Mouse (Mus musculus): ENCODE results near the gene Tmprss12. TPM values are rescaled to one million over a fixed set of nuclear protein-coding genes. Genes with fewer than 3 reads are reported as not detected.
"Not testable (repeated sequence)": the region's sequence is repeated elsewhere in the genome, so short reads cannot be mapped to it uniquely, and the experiment has no call there.

The Tmprss12 gene
- polyA plus RNA-seq, 1 experiment from 2014 or later = not detected

GRCm38 (mm10) chr15:100258646-100259425 lies 21.8 kb upstream of the Tmprss12 start:
- Histone ChIP-seq H3K9me3 (replicated peaks) (no peaks in the 10 kb centered on the region), H3K4me2 (no peak overlapping the region), H3K9ac (replicated peaks) (no peak overlapping the region), H3K36me3 (peaks cover 60% of the 10 kb centered on the region), H3K4me1 (no peaks in the 10 kb centered on the region), H3K27ac (replicated peaks) (no peak overlapping the region), H3K4me3 (replicated peaks) (no peak overlapping the region), H3K27me3 (replicated peaks) (no peaks in the 10 kb centered on the region)
- no peak for ATAC-seq (ENCODE audit: low FRiP score)
- 96% methylated on average over 7 of the region's 7 CpGs for WGBS

- not testable (repeated sequence) for H3K27me3 ChIP-seq (replicated peaks); H3K4me3 ChIP-seq (replicated peaks); H3K27ac ChIP-seq (replicated peaks); H3K9ac ChIP-seq (replicated peaks); ATAC-seq (ENCODE audit: low FRiP score); H3K4me2 ChIP-seq; H3K4me1 ChIP-seq; H3K9me3 ChIP-seq (replicated peaks)
- H3K36me3 ChIP-seq = peaks cover 46% of the 10 kb centered on the region
- 89% methylated on average over 4 of the region's 7 CpGs for WGBS
Observed at GRCm38 (mm10) chr15:100260351-100260750, 20.3 kb upstream of the Tmprss12 start.

- Histone ChIP-seq H3K4me2 (no peak overlapping the region), H3K9me3 (replicated peaks) (no peaks in the 10 kb centered on the region), H3K9ac (replicated peaks) (no peak overlapping the region), H3K4me3 (replicated peaks) (no peak overlapping the region), H3K4me1 (no peaks in the 10 kb centered on the region), H3K36me3 (peaks cover 20% of the 10 kb centered on the region), H3K27ac (replicated peaks) (no peak overlapping the region), H3K27me3 (replicated peaks) (no peaks in the 10 kb centered on the region)
- ATAC-seq (ENCODE audit: low FRiP score) = no peak
- WGBS = 16% methylated on average over 4 of the region's 4 CpGs
Observed at GRCm38 (mm10) chr15:100263246-100263905, 17.3 kb upstream of the Tmprss12 start.

- no peaks in the 10 kb centered on the region for H3K27me3 ChIP-seq (replicated peaks)
- WGBS = 89% methylated on average over 4 of the region's 5 CpGs
- no peaks in the 10 kb centered on the region for H3K9me3 ChIP-seq (replicated peaks)
- no peak overlapping the region for H3K4me3 ChIP-seq (replicated peaks)
- H3K36me3 ChIP-seq = peaks cover 8% of the 10 kb centered on the region; the same call in 1 of the 2 replicates
- no peak overlapping the region for H3K27ac ChIP-seq (replicated peaks)
- H3K9ac ChIP-seq (replicated peaks) = no peak overlapping the region
- no peak overlapping the region for H3K4me2 ChIP-seq
- H3K4me1 ChIP-seq = no peaks in the 10 kb centered on the region
- ATAC-seq (ENCODE audit: low FRiP score) = no peak
Observed at GRCm38 (mm10) chr15:100265586-100266325, 14.9 kb upstream of the Tmprss12 start.

GRCm38 (mm10) chr15:100268916-100269315 lies 11.7 kb upstream of the Tmprss12 start:
- Histone ChIP-seq H3K4me3 (replicated peaks) (no peak overlapping the region), H3K9ac (replicated peaks) (no peak overlapping the region), H3K36me3 (no peaks in the 10 kb centered on the region), H3K4me2 (no peak overlapping the region), H3K27me3 (replicated peaks) (no peaks in the 10 kb centered on the region), H3K4me1 (no peaks in the 10 kb centered on the region), H3K9me3 (replicated peaks) (no peaks in the 10 kb centered on the region), H3K27ac (replicated peaks) (no peak overlapping the region)
- no peak for ATAC-seq (ENCODE audit: low FRiP score)
- 64% methylated on average over 2 of the region's 2 CpGs for WGBS

GRCm38 (mm10) chr15:100269776-100270175 lies 10.9 kb upstream of the Tmprss12 start:
- no peak overlapping the region for H3K4me2 ChIP-seq
- 19% methylated on average over 9 of the region's 9 CpGs for WGBS

GRCm38 (mm10) chr15:100270609-100271008 lies 10.0 kb upstream of the Tmprss12 start:
- not testable (repeated sequence) for H3K4me2 ChIP-seq; H3K4me3 ChIP-seq (replicated peaks); H3K9me3 ChIP-seq (replicated peaks); H3K36me3 ChIP-seq; H3K27ac ChIP-seq (replicated peaks); H3K9ac ChIP-seq (replicated peaks); ATAC-seq (ENCODE audit: low FRiP score); H3K27me3 ChIP-seq (replicated peaks); H3K4me1 ChIP-seq
- 37% methylated on average over 7 of the region's 7 CpGs for WGBS

More at GRCm38 (mm10) chr15:100269776-100270175, 10.9 kb upstream of the Tmprss12 start:
- ATAC-seq (ENCODE audit: low FRiP score) = no peak
- no peaks in the 10 kb centered on the region for H3K9me3 ChIP-seq (replicated peaks)
- H3K27ac ChIP-seq (replicated peaks) = no peak overlapping the region
- no peaks in the 10 kb centered on the region for H3K27me3 ChIP-seq (replicated peaks)
- no peak overlapping the region for H3K9ac ChIP-seq (replicated peaks)
- H3K4me3 ChIP-seq (replicated peaks) = no peak overlapping the region
- no peaks in the 10 kb centered on the region for H3K36me3 ChIP-seq
- H3K4me1 ChIP-seq = no peaks in the 10 kb centered on the region

GRCm38 (mm10) chr15:100271411-100271810 lies 9.2 kb upstream of the Tmprss12 start:
- no peak for ATAC-seq (ENCODE audit: low FRiP score)
- no peak overlapping the region for H3K4me3 ChIP-seq (replicated peaks)
- WGBS = 69% methylated on average over 14 of the region's 14 CpGs
- no peak overlapping the region for H3K27ac ChIP-seq (replicated peaks)
- no peaks in the 10 kb centered on the region for H3K36me3 ChIP-seq
- H3K9me3 ChIP-seq (replicated peaks) = no peaks in the 10 kb centered on the region
- H3K27me3 ChIP-seq (replicated peaks) = no peaks in the 10 kb centered on the region
- no peak overlapping the region for H3K9ac ChIP-seq (replicated peaks)
- H3K4me2 ChIP-seq = no peak overlapping the region
- no peaks in the 10 kb centered on the region for H3K4me1 ChIP-seq

- not testable (repeated sequence) for H3K9me3 ChIP-seq (replicated peaks); H3K36me3 ChIP-seq; H3K4me2 ChIP-seq; H3K4me3 ChIP-seq (replicated peaks); H3K27ac ChIP-seq (replicated peaks); ATAC-seq (ENCODE audit: low FRiP score); H3K9ac ChIP-seq (replicated peaks); H3K4me1 ChIP-seq; H3K27me3 ChIP-seq (replicated peaks)
- 85% methylated on average over 4 of the region's 4 CpGs for WGBS
Observed at GRCm38 (mm10) chr15:100273791-100274308, 6.8 kb upstream of the Tmprss12 start.

- H3K4me2 ChIP-seq = no peak overlapping the region
Observed at GRCm38 (mm10) chr15:100274790-100275559, 5.7 kb upstream of the Tmprss12 start.

GRCm38 (mm10) chr15:100276403-100276802 lies 4.2 kb upstream of the Tmprss12 start:
- WGBS = 97% methylated on average over 4 of the region's 4 CpGs
- Histone ChIP-seq H3K4me3 (replicated peaks) (no peak overlapping the region), H3K9ac (replicated peaks) (no peak overlapping the region), H3K9me3 (replicated peaks) (no peaks in the 10 kb centered on the region), H3K27ac (replicated peaks) (no peak overlapping the region), H3K4me1 (no peaks in the 10 kb centered on the region), H3K27me3 (replicated peaks) (no peaks in the 10 kb centered on the region), H3K4me2 (no peak overlapping the region), H3K36me3 (no peaks in the 10 kb centered on the region)
- no peak for ATAC-seq (ENCODE audit: low FRiP score)

More at GRCm38 (mm10) chr15:100274790-100275559, 5.7 kb upstream of the Tmprss12 start:
- Histone ChIP-seq H3K4me3 (replicated peaks) (no peak overlapping the region), H3K27me3 (replicated peaks) (no peaks in the 10 kb centered on the region), H3K36me3 (no peaks in the 10 kb centered on the region), H3K4me1 (no peaks in the 10 kb centered on the region), H3K9me3 (replicated peaks) (no peaks in the 10 kb centered on the region), H3K27ac (replicated peaks) (no peak overlapping the region), H3K9ac (replicated peaks) (no peak overlapping the region)
- ATAC-seq (ENCODE audit: low FRiP score) = no peak
- 93% methylated on average over 7 of the region's 7 CpGs for WGBS
